Mouse (Mus musculus): ENCODE results near the gene Kank2. TPM values are rescaled to one million over a fixed set of nuclear protein-coding genes. Genes with fewer than 3 reads are reported as not detected.
"Not testable (repeated sequence)": the region's sequence is repeated elsewhere in the genome, so short reads cannot be mapped to it uniquely, and the experiment has no call there.

Kank2 gene
- total RNA-seq, 1 experiment from 2014 or later: 46.2 TPM

DNA sequence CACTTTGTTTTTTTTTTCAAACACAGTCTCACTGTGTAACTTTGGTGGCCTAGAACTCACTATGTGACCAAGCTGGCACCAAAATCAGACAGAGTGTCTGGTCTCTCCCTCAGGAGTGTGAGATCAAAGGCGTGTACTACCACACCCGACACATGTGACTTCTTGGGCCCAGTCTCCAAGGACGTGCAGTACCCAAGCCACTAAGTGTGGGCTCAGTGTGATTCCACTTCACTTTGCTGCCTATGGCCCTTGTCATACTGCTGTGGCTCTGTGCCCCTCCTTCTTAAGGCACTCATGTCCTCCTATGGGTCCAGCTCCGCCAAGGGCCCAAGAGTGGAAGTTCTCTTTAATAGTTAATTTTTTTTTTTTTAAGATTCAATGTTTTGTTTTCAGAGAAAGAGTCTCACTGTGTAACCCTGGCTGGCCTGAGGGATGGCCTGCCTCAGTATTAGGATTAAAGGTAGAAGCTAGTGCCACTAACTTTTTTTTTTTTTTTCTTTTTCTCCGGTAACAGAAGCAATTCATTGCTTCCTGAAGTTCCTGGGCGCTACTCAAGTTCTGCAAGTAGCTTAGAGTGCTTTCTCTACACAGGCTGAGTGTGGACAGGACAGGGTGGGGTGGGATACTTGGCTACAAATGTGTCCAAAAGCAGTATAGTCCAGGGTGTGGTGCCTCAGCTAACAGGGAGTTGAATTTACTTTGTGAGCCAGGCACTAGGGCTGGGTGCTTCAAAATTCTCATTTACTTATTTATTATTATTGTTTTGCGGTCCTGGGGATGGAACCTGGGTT, 13.8 kb downstream of the Kank2 start:
- DNase-seq: no peak

DNA sequence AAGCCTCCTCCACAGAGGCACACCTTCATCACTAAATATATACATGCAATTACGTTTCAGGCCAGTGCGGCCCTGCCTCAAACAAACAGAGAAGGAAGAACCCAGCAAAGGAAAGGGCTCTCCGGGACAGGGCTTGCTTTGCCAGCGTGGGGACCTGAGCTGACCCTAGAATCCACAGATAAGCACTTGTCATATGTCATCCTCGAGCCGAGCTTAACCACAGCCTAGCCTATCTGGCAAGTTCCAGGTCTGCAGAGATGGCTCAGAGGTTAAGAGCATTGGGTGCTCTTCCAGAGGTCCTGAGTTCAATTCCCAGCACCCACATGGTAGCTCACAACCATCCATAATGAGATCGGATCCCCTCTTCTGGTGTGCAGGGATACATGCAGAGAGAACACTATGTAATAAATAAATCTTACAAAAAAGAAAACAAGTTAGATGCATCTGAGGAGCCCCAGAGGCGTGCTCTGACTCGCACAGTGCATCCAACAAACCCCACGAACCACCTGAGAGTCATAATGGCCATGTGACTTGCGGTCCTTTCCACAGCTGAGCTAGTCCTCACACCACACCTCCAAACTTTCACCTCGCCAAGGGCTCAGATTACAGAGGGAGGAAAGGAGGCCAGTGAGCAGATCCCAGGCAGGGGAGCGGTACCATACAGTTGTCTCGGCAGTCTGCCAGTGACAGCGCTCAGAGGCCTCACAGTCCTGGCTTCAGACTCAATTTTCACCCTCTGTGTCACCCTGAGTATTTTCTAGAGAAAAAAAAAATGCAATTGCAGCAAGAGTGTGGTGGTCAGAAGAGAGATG, 16.7 kb downstream of the Kank2 start:
- no peak for DNase-seq

GRCm38 (mm10) chr9:21777726-21778125, 20.8 kb downstream of the Kank2 start:
- DNase-seq: no peak

DNA sequence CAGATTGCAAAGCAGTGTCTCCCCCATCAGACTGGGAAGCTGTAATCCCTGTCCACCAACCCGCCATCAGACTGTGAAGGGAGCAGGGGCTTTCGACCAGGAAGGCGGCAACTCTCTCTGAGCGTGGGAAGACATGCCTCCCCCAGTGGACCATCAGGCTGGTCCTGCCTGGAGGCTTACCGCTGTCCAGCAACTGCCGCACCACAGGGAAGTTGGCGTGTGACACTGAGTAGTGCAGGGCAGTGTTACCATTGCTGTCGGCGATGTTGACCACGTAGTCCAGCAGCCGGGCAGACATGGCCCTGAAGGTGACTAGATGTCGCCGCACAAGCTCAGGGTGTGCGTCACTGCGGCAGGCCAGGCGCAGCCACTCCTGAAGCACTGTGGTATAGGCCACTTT, 24.2 kb downstream of the Kank2 start:
- DNase-seq: no peak

DNA sequence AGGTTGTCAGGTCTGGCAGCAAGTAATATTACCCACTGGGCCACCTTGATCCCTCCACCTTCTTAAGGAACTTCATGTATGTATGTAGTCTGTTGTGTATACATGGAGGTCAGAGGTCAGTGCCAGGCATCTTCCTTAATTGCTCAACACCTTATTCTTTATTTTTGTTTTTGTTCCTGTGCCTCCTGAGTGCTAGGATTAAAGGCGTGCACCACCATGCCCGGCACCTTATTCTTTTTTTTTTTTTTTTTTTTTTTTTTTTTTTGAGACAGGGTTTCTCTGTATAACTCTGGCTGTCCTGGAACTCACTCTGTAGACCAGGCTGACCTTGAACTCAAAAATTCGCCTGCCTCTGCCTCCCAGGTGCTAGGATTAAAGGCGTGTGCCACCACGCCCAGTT, 25.1 kb downstream of the Kank2 start:
- DNase-seq: not testable (repeated sequence)

DNA sequence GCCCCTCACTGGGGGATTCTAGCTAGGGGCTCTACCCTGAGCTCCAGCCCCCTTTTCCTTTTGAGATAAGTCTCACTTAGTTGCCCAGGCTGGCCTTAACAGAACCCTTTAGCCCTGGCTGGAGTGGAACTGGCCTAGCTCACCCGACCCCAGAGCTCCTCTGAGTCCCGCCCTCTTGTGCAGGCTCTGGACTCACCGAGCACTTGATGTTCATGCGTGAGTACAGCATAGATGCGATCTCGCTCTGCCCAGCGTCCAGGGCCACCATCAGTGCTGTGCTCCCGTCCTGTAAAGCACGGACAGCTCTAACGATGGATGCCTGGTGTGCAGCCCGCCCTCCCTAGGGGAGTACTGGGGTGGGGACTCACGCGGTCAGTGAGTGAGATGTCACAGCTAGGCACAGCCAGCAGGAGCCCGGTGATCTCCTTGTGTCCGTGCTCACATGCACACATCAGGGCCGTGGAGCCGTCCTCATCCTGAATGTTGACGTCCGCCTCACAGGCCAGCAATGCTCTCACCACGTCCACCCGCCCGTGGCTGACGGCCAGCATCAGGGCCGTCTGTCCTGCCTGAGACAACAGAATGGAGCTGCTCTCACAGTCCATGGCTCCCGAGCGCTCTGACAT, 28.9 kb downstream of the Kank2 start:
- no peak for DNase-seq

DNA sequence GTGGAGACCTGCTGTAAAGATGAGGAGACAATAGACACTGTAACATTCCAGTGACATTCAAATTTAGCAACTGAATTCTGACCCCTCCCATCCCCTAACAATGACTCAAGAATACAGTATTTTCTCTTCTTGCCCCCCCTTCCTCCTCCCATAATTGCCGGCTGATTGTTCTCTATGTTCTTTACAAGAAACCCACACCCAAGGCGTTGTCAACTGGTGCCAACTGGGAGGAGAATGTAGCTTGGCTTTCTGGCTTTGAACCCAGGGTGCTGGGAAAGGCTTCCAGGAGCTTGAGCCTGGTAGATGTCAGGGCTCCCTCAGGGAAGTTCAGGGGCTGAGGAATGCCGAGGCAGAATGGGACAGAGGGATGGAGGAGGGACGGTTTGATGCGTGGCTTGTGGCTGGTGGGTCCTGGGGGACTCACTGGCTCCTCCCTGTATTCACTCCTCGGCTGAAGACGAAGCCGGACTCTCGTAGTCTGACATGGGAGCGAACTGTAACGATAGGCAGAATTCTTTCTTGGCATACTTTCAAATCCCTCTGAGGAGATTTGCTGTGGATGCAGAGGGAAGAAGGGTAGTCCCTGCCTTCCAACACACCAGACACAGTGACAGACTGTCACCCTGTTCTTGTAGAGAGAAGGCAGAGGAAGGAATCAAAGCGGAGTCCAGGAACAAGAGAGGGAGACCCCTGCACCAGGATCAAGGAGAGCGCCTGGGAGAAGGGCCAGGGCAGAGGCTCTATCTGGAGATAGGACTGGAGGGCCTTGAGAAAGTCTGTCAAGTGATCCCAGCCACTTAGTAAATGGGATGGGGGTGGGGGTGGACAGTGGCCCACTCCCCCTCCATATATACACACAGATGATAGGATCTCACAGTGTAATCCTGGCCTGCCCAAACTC, 29.8 kb downstream of the Kank2 start:
- DNase-seq: no peak

GRCm38 (mm10) chr9:21767896-21768295, 30.6 kb downstream of the Kank2 start:
- no peak for DNase-seq

DNA sequence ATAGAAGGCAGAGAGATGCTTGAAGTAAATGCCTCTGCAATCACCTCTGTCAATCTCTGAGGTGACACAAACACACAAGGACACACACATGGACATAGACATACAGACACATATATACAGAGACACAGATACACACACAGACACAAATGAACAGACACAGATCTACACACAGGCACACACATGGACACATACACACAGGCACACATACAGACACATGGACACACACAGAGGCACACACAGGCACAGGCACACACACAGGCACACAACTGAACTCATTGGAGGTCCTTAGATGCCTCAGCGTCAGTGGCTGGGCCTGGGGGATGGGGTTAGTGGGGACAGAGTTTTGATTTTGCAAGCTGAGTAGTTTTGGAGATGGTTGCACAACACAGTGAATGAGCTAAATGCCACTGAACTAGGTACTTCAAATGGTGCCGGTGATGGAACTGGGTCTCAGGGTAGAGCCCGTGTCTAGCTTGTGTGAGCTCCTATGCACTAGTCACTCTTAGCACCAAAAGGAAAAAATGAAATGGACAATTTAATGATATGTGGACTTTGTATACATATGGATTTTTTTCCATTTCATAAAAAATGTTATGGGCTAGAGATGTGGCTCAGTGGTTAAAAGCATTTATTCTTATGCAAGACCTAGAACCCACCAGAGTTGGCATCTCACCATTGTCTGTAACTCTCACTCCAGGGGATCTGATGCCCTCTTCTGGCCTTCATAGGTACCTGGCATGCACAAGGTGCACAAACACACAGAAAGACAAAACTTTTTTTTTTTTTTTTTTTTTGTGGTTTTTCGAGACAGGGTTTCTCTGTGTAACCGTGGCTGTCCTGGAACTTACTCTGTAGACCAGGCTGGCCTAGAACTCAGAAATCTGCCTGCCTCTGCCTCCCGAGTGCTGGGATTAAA, 34.2 kb downstream of the Kank2 start:
- DNase-seq: no peak

- DNase-seq: no peak
Measured at GRCm38 (mm10) chr9:21762135-21762534, 36.4 kb downstream of the Kank2 start.

DNA sequence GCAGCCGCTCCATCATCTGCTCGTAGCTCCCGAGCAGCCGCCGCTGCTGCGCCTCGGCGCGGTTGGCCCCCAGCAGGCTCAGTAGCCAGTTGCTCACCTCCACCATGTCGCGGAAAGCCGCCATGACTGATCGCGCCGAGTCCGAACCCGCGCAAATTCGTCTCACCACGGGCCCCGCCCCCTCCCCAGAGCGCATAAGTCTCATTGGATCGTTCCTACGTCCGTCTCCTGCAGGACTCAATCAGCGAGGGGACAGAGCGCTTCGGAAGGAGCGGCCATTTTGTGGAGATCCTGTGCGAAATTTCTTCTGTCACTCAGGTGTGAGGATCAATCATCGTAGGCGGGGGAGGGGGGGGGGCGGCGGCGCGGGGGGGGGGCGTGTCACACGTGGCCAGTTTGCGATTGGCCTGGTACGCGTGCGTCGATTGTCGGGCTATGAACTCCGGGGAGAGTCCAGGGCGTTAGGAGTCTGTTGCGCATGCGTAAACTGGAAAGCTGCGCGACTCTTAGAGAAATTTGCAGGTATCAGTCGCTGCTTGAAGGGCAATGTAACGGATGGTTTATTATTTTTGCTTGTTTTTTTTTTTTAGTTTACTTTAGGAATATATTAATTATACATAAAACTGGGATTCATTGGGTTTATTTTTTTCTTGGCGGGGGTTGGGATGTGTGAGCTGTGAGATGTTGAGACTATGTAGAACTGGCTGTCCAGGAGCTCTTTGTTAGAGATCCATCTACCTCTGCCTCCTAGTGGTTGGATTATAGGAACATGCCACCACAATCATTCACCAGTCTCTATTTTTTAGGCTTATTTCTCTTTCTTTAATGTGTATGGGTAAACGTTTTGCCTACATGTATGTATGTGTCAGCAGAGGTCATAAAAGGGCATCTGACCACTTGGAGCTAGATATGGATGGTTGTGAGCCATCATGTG, 38.1 kb downstream of the Kank2 start, which contains the start of gene Spc24:
Gene Spc24 (minus strand): TSS at position 149 of the 934 bp plus-strand sequence.
- peak; percentile 91 for DNase-seq

DNA sequence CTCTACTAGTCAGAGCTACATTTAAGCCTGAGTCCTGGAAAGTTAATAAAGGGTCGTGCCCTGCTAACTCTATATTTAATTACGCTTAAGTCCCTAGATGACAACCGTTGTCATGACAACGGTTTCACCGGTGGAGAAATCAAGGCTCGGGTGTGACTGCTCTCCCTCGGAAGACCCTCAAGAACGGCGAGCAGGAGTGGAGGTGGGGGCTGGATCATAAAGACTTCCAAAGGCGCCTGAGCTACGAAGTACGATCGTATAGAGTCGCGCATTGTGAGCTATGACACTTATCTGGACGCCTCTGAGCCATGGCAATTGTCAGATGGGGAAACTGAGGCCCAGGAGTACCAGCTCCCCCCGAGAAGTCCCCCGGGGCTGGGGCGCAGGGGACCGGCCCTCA, 38.8 kb downstream of the Kank2 start:
- DNase-seq: no peak

DNA sequence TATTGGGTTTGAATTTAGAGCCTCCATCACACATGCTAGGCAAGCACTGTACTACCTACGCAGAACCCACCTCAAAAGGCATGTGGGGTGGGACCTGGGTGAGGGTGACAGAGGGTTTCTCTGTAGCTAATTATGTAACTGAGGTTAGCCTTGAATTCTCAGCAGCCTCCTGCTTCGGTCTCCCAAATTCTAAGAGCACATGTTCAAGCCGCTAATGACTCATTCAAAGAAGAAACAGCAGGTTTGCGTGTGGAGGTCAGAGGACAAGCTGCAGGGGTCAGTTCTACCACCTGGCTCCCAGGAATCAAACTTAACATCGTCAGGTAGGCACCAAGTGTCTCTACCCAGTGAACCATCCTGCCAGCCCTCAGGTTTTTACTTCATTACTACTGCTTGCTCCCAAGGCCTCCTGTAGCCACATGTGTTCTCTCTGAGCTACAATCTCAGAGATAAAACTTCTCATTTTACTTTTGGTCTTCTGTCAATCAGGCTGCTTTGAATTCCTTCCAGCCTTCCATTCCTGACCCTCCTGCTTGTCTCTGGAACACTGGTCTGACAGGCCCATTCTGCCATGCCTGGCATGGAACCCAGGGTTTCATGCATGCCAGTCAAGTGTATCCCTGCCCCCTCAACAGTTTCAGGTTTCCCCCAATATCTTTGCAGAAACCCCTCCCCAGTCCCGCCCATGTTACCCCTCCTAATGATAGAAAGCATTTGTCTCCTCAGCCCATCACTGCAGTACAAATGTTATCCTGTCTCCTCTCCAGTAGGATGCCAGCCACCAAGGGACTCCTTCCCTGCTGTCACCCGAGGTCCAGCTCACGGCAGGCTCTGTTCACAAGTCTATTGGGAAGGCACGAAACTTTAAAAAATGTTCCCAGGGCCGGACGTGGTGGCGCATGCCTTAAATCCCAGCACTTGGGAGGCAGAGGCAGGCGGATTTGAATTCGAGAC, 39.7 kb downstream of the Kank2 start:
- DNase-seq: no peak

GRCm38 (mm10) chr9:21754516-21755321, 43.8 kb downstream of the Kank2 start:
- no peak for DNase-seq

DNA sequence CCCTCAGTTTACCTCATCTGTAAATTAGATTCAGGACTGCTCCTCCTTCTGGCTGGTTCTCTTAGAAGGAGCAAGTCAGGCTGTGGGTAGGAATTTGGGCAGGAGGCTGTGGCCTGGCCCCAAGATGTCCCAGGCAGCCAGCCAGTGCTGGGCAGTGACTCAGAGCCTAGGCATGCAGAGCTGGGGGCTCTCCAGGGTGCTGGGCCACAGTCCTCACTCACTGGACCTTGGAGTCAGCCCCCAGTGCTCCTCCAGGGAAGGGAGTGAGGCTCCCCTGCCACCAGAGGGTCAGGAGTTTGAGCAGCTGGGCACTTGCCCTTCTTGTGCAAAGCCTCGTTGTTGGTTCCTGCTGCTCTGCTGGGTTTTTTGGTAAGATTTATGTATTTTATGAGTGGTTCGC, 44.5 kb downstream of the Kank2 start:
- DNase-seq: peak; percentile 88

DNA sequence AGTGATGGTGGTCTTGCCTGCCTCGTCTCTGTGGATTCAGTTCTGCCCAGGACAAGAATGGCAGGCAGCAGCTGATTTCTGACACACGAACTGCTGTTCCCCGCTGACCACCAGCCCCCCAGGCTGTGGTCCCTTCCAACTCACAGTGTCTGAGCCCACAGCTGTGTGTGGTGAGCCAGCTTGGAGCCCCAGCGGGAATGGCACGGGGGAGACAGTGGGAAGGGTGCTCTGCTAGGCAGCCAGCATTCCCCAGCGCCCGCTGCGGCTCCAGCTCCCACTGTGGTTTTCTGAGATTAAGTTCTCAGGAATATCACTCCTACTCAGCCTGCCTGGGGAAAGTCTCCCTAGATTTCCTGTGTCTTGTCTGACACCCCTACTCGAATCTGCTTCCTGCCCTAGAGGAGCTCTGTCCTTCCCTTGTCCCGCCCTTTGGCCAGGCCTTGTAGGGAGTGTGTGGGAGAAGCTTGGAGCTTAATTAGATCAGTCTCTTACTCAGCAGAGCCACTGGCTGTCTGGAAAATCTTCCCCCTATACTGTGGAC, 46.2 kb downstream of the Kank2 start:
- DNase-seq: no peak

DNA sequence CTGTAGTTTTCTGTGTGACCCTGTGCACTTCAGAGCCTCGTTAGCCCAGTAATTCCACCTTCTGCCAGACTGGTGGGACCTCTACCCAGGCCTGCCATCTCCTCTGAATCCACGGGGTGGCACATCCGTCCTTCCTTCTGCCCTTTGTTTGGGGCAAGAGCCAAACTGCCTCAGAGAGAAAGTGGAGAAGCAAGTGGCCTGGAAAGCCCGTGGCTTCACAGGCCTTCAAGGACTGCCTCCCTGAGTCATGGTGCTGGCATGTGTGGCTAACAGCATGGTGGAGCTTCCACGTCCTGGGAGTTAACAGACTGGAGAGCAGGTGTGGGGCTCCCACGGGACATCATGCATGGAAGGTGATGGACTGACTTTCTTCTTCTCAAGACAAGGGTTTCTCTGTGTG, 47.2 kb downstream of the Kank2 start:
- peak; percentile 62 for DNase-seq

Data from adrenal gland, postnatal 25 days (tissue).